Mouse (Mus musculus) bone marrow macrophage, adult 2 months (primary cell): Measurements from ENCODE around the gene Pilrb2.

ENCODE experiments used
- CTCF ChIP-seq: IDR thresholded peaks from 2 replicates; pipeline ENCODE4 v1.5.1; 2012; ENCODE audit warnings: low read depth, mild to moderate bottlenecking, low read length, moderate library complexity
- POLR2A ChIP-seq: IDR thresholded peaks from 2 replicates; pipeline ENCODE4 v1.6.1; 2012; ENCODE audit warnings: mild to moderate bottlenecking, low read depth, low read length, borderline replicate concordance

GRCm38 (mm10) chr5:137825030-137825429 lies 46.6 kb downstream of the Pilrb2 start:
- TF ChIP-seq POLR2A (no peak), CTCF (no peak)
